Mouse (Mus musculus) T-helper 17 cell (primary cell): ENCODE measurements around the gene Rasl2-9.

Experiments used
- in situ Hi-C, 2 experiments: fragments of 300-600 bp; cut with MboI, MseI; formaldehyde crosslinking; loops; 1 replicate in 1 of 2; 2 replicates in 1 of 2; pipeline ENCODE4 v1.15.1; 2025; ENCODE audit warnings: high pct_unique_total_duplicates in 2 of 2

The Rasl2-9 gene

GRCm38 (mm10) chr7:5081939-5082338, 43.8 kb downstream of the Rasl2-9 start:
- in situ Hi-C loops = loop anchor here in 1 of 2 experiments (5.0 to 25.0 kb wide), 4 partner anchors 945 to 1390 kb away; partner anchors contain the start of genes Leng8, Mboat7, Smim17 and Tsen34

- in situ Hi-C loops = loop anchor here in 1 of 2 experiments (5.0 to 25.0 kb wide), 4 partner anchors 944 to 1389 kb away; partner anchors contain the start of genes Leng8, Mboat7, Smim17 and Tsen34
These were observed 44.5 kb downstream of the Rasl2-9 start for GRCm38 (mm10) chr7:5081241-5081640.

GRCm38 (mm10) chr7:5080815-5081214, 44.9 kb downstream of the Rasl2-9 start:
- in situ Hi-C loops = loop anchor here in 1 of 2 experiments (5.0 to 25.0 kb wide), 4 partner anchors 944 to 1389 kb away; partner anchors contain the start of genes Leng8, Mboat7, Smim17 and Tsen34

- in situ Hi-C loops = loop anchor here in 1 of 2 experiments (5.0 to 25.0 kb wide), 4 partner anchors 943 to 1388 kb away; partner anchors contain the start of genes Leng8, Mboat7, Smim17 and Tsen34
These were observed 45.6 kb downstream of the Rasl2-9 start, which contains the start of gene Epn1 for GRCm38 (mm10) chr7:5080010-5080751. Gene Epn1 (plus strand): TSS chr7:5080235.

- in situ Hi-C loops = loop anchor here (5.0 to 25.0 kb wide), 5 partner anchors 935 to 1387 kb away; partner anchors contain the start of genes Leng8 (in 1 of the 2), Mboat7 (in 1 of the 2), Smim17 (in 1 of the 2) and Tsen34 (in 1 of the 2)
These were observed 46.3 kb downstream of the Rasl2-9 start for GRCm38 (mm10) chr7:5079365-5080009.

GRCm38 (mm10) chr7:5076931-5077330, 48.8 kb downstream of the Rasl2-9 start:
- in situ Hi-C loops = loop anchor here (10.0 to 25.0 kb wide), 4 partner anchors 932 to 1310 kb away; partner anchors contain the start of genes Leng8 (in 1 of the 2), Smim17 (in 1 of the 2), Zfp28 (in 1 of the 2) and Zfp444 (in 1 of the 2)

GRCm38 (mm10) chr7:5074984-5075383, 50.8 kb downstream of the Rasl2-9 start:
- in situ Hi-C loops = loop anchor here (10.0 to 25.0 kb wide), 5 partner anchors 930 to 1413 kb away; partner anchors contain the start of genes Zfp444 (in 2 of the 2), Zfp787 (in 2 of the 2), Leng1 (in 1 of the 2) and Leng8 (in 1 of the 2)
